8 mouse cellular contexts compared by ENCODE assay signal in the genomic region with DNA sequence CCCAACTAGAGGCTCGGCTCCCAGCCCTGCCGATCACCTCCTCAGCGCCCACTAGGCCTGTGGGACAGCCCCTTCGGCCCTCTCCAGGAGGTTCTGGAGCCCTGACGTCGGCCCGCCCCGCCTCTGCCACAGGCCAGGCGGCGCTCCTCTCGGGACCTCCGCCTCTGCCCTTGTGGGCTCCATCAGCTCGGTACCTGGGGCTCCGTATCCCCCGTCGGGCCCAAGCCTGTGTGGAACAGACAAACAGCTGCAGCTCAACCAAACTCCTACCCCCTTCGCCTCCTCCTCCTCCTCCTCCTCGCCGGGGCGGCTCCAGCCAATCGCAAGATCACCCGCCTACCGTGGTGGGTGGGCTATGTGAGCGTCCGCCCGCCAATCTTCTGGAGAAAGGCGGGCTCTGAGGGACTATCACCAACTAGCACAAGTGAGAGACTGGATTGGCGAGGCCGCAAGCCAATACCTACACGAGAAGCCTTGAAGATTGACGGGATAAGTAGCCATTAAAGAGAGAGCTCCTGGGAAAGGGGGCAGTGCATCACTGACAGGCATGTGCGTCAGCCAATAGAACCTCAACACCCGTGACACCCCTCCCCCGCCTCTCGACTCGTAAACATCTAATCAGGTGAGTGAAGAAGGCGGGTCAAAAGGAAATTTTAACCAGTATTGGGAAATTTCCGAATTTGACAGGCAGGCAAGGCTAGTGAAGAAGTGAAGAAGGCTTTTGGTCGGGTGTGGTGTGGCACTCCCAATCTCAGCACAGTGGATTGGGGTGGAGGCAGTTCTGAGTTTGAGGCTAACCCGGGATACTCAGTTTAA. TPM values are rescaled to one million over a fixed set of nuclear protein-coding genes. Genes with fewer than 3 reads are reported as not detected.
DNase-seq lines count a peak whose midpoint lies in the region; ATAC-seq and TF ChIP-seq lines count a peak whose summit lies in the region.

A gene (minus strand): TSS at position 273 of the 816 bp plus-strand sequence.

- intact Hi-C loops in heart, adult 2 months (cut with DNase I): no loop called here

- peak within 1 kb of the TSS; percentile 87 for H3K4me2 ChIP-seq in embryonic facial prominence, embryonic 14.5 days (ENCODE audit: low read depth, low read length)
- H3K4me2 ChIP-seq in limb, embryonic 13.5 days (replicated peaks): peak within 1 kb of the TSS; percentile 75
- H3K4me2 ChIP-seq in midbrain, embryonic 16.5 days (ENCODE audit: low read length): peak within 1 kb of the TSS; percentile 77

- peak within 1 kb of the TSS; percentile 93 for H3K4me3 ChIP-seq in embryonic facial prominence, embryonic 14.5 days (ENCODE audit: low read depth, low read length)
- peak within 1 kb of the TSS; percentile 96 for H3K4me3 ChIP-seq in heart, adult 2 months
- peak within 1 kb of the TSS; percentile 95 for H3K4me3 ChIP-seq in limb, embryonic 13.5 days
- H3K4me3 ChIP-seq in midbrain, embryonic 16.5 days (ENCODE audit: low read depth, low read length): peak within 1 kb of the TSS; percentile 98

- TF ChIP-seq EP300 in heart, adult 2 months (IDR thresholded peaks at IDR 0.05; ENCODE audit: insufficient read depth, low read depth, low read length): peak; percentile 53

- peak; percentile 98 for ATAC-seq in embryonic facial prominence, embryonic 14.5 days (ENCODE audit: low read depth)
- peak; percentile 98 for ATAC-seq in limb, embryonic 13.5 days (ENCODE audit: low FRiP score, low read depth)
- ATAC-seq in midbrain, embryonic 16.5 days: peak; percentile 99

- no peaks in the 10 kb centered on the region for H3K9me3 ChIP-seq in embryonic facial prominence, embryonic 14.5 days (ENCODE audit: control insufficient read depth, low read length)
- no peaks in the 10 kb centered on the region for H3K9me3 ChIP-seq in limb, embryonic 13.5 days
- H3K9me3 ChIP-seq in midbrain, embryonic 16.5 days (replicated peaks; ENCODE audit: control insufficient read depth, low read length, poor library complexity, severe bottlenecking): no peaks in the 10 kb centered on the region

- H3K36me3 ChIP-seq in embryonic facial prominence, embryonic 14.5 days (ENCODE audit: control insufficient read depth, insufficient read depth, low read length): peaks cover 33% of the 10 kb centered on the region
- H3K36me3 ChIP-seq in heart, adult 2 months (ENCODE audit: control insufficient read depth, insufficient read depth, low read length): no peaks in the 10 kb centered on the region; the same call in none of the 2 replicates
- peaks cover 36% of the 10 kb centered on the region for H3K36me3 ChIP-seq in limb, embryonic 13.5 days
- no peaks in the 10 kb centered on the region for H3K36me3 ChIP-seq in midbrain, embryonic 16.5 days (ENCODE audit: control insufficient read depth, insufficient read depth, low read length)

- DNase-seq in 3T3-L1 (ENCODE audit: low read depth, low spot score): peak; percentile 99
- DNase-seq in adrenal gland, postnatal 4 days (ENCODE audit: low spot score in 2 of 2): peak; percentile 85 to 91
- peak; percentile 100 for DNase-seq in embryonic facial prominence, embryonic 14.5 days (ENCODE audit: low spot score)
- peak; percentile 97 to 99 for DNase-seq in heart, adult 2 months
- peak; percentile 100 for DNase-seq in kidney, adult 8-10 months
- DNase-seq in spleen, postnatal 10 days (ENCODE audit: low spot score in 2 of 2): peak; percentile 96 to 97

- no peaks in the 10 kb centered on the region for H3K27me3 ChIP-seq in embryonic facial prominence, embryonic 14.5 days (replicated peaks; ENCODE audit: control insufficient read depth, insufficient read depth, low read length)
- no peaks in the 10 kb centered on the region for H3K27me3 ChIP-seq in heart, adult 2 months (ENCODE audit: control insufficient read depth, insufficient read depth, low read length)
- no peaks in the 10 kb centered on the region for H3K27me3 ChIP-seq in limb, embryonic 13.5 days
- H3K27me3 ChIP-seq in midbrain, embryonic 16.5 days (ENCODE audit: control insufficient read depth, insufficient read depth, low read depth, low read length): no peaks in the 10 kb centered on the region

- peak; percentile 87 for TF ChIP-seq POLR2A in heart, adult 2 months (IDR thresholded peaks at IDR 0.05; ENCODE audit: insufficient read depth, low read depth, low read length)

- H3K27ac ChIP-seq in embryonic facial prominence, embryonic 14.5 days (replicated peaks; ENCODE audit: low read depth, low read length): peak within 1 kb of the TSS; percentile 97
- H3K27ac ChIP-seq in heart, adult 2 months: peak within 1 kb of the TSS; percentile 94
- H3K27ac ChIP-seq in limb, embryonic 13.5 days: peak within 1 kb of the TSS; percentile 98
- peak within 1 kb of the TSS; percentile 98 for H3K27ac ChIP-seq in midbrain, embryonic 16.5 days (ENCODE audit: low read length)

- peak within 1 kb of the TSS; percentile 94 for H3K9ac ChIP-seq in embryonic facial prominence, embryonic 14.5 days (ENCODE audit: low read depth, low read length)
- peak within 1 kb of the TSS; percentile 83 for H3K9ac ChIP-seq in heart, adult 2 months (ENCODE audit: low read depth, low read length)
- H3K9ac ChIP-seq in limb, embryonic 13.5 days: peak within 1 kb of the TSS; percentile 96
- H3K9ac ChIP-seq in midbrain, embryonic 16.5 days (ENCODE audit: low read depth, low read length): peak within 1 kb of the TSS; percentile 99

- TF ChIP-seq CTCF in heart, adult 2 months (IDR thresholded peaks at IDR 0.05): no peak

- H3K79me2 ChIP-seq in heart, adult 2 months (replicated peaks; ENCODE audit: control insufficient read depth, insufficient read depth, low read length): peaks cover 4% of the 10 kb centered on the region

- no peaks in the 10 kb centered on the region for H3K4me1 ChIP-seq in embryonic facial prominence, embryonic 14.5 days (ENCODE audit: control insufficient read depth, insufficient read depth, low read length)
- H3K4me1 ChIP-seq in heart, adult 2 months (ENCODE audit: control insufficient read depth, insufficient read depth, low read length): peaks cover 2% of the 10 kb centered on the region; the same call in 1 of the 2 replicates
- peaks cover 10% of the 10 kb centered on the region for H3K4me1 ChIP-seq in limb, embryonic 13.5 days
- H3K4me1 ChIP-seq in midbrain, embryonic 16.5 days (ENCODE audit: control insufficient read depth, insufficient read depth, low read length): peaks cover 12% of the 10 kb centered on the region

- WGBS in embryonic facial prominence, embryonic 14.5 days: under 1% methylated on average over 34 of the region's 40 CpGs
- 1% methylated on average over 39 of the region's 40 CpGs for WGBS in heart, adult 2 months
- WGBS in limb, embryonic 13.5 days: 1% methylated on average over 40 of the region's 40 CpGs
- under 1% methylated on average over 38 of the region's 40 CpGs for WGBS in midbrain, embryonic 16.5 days

RNA-seq across cellular contexts. Expression of the gene that starts here (rescaled TPM):
- 100 to 1,000 TPM; 113 to 115 TPM for total RNA-seq in adrenal gland, postnatal 4 days (2021)
- 74.7 and 75.4 TPM in 2 replicates for polyA plus RNA-seq in embryonic facial prominence, embryonic 14.5 days (2014; fragmentation: Nextera tagmentation; extraction: Ambion mirVana)
- 10 to 100 TPM; 72.8 to 80.0 TPM for total RNA-seq in heart, adult 2 months (2021)
- 68.9 and 111 TPM in 2 replicates for polyA plus RNA-seq in heart, adult 2 months (2012; rRNA removed)
- 83.5 and 87.5 TPM in 2 replicates for polyA plus RNA-seq in limb, embryonic 13.5 days (2015; fragmentation: Nextera tagmentation; extraction: Ambion mirVana)
- 119 and 128 TPM in 2 replicates for polyA plus RNA-seq in midbrain, embryonic 16.5 days (2015; fragmentation: Nextera tagmentation; extraction: Ambion mirVana)

Comparison
In these comparisons a context has a peak if more than half of its experiments do, and no peak if none do; other contexts are left out.
1. Peak in every context shown above with its lines: DNase-seq, ATAC-seq, H3K4me3 ChIP-seq and H3K27ac ChIP-seq.